Mouse (Mus musculus) CH12.LX (cell line): ENCODE results near the gene 9930022D16Rik. TPM values are rescaled to one million over a fixed set of nuclear protein-coding genes. Genes with fewer than 3 reads are reported as not detected.
A peak's percentile ranks its signal among the peaks of the same experiment; 100 is the strongest.

Source experiments
- DNase-seq: peaks from one replicate; pipeline ENCODE4 v3.0.0-alpha.2; 2013; ENCODE audit errors: extremely low read depth
- H3K27ac ChIP-seq: 2 replicates; pipeline ENCODE4 v1.5.1; 2012; ENCODE audit warnings: low read depth, mild to moderate bottlenecking, control low read depth, moderate library complexity; ENCODE audit not compliant: insufficient read depth
- H3K27me3 ChIP-seq: replicated peaks from 2 replicates; pipeline ENCODE3; 2012; ENCODE audit warnings: inconsistent platforms
- H3K36me3 ChIP-seq, 2 experiments: replicated peaks in 1 of 2; 2 replicates each; pipeline versions ENCODE3 to v1.6.1; 2012; ENCODE audit warnings: inconsistent platforms in 1 of 2, low read length in 1 of 2, mild to moderate bottlenecking in 1 of 2, mixed read lengths in 1 of 2, moderate library complexity in 1 of 2; ENCODE audit not compliant: control insufficient read depth in 1 of 2, insufficient read depth in 1 of 2
- H3K4me1 ChIP-seq, 2 experiments: 2 replicates each; pipeline ENCODE4 v1.6.1; 2012; ENCODE audit warnings: inconsistent platforms in 1 of 2, moderate library complexity in 1 of 2; ENCODE audit not compliant: insufficient read depth in 2 of 2, control insufficient read depth in 1 of 2
- H3K4me2 ChIP-seq: 2 replicates; pipeline ENCODE4 v1.6.1; 2012; ENCODE audit warnings: low read depth, mild to moderate bottlenecking, control low read depth; ENCODE audit not compliant: poor library complexity, insufficient read depth, severe bottlenecking
- H3K4me3 ChIP-seq, 3 experiments: fragments of 150-350 bp in 1 of 3; sonication (generic) in 1 of 3; replicated peaks in 1 of 3; 2 replicates each; pipeline versions ENCODE3 to v1.5.1; 2011 to 2012; ENCODE audit warnings: low read depth in 2 of 3, low read length in 2 of 3, mild to moderate bottlenecking in 2 of 3, moderate library complexity in 2 of 3, control low read depth in 1 of 3, improper control_type of control experiment in 1 of 3, inconsistent platforms in 1 of 3, mixed read lengths in 1 of 3; ENCODE audit not compliant: poor library complexity in 1 of 3
- H3K79me2 ChIP-seq: replicated peaks from 2 replicates; pipeline ENCODE4 v1.6.1; 2012; ENCODE audit warnings: mild to moderate bottlenecking, moderate library complexity; ENCODE audit not compliant: control insufficient read depth, poor library complexity, insufficient read depth, severe bottlenecking; ENCODE audit errors: extremely low read depth
- H3K9ac ChIP-seq: 2 replicates; pipeline ENCODE4 v1.6.1; 2012; ENCODE audit warnings: low read depth, mild to moderate bottlenecking, control low read depth, moderate library complexity; ENCODE audit not compliant: insufficient read depth
- H3K9me3 ChIP-seq: replicated peaks from 2 replicates; pipeline ENCODE3; 2012; ENCODE audit warnings: low read length, inconsistent platforms, mixed read lengths
- CTCF ChIP-seq, 2 experiments: IDR thresholded peaks in 1 of 2; conservative IDR thresholded peaks in 1 of 2; 2 replicates each; pipeline ENCODE4 v1.5.1; 2011 to 2012; ENCODE audit warnings: low read depth in 2 of 2, low read length in 2 of 2, improper control_type of control experiment in 1 of 2, inconsistent platforms in 1 of 2, mild to moderate bottlenecking in 1 of 2, moderate library complexity in 1 of 2
- E2F4 ChIP-seq: IDR thresholded peaks from 2 replicates; pipeline ENCODE4 v1.6.1; 2011; ENCODE audit warnings: low read depth, low read length, improper control_type of control experiment; ENCODE audit not compliant: insufficient replicate concordance
- EP300 ChIP-seq: IDR thresholded peaks from 2 replicates; pipeline ENCODE4 v1.6.1; 2011; ENCODE audit warnings: low read length, improper control_type of control experiment
- GABPA ChIP-seq: IDR thresholded peaks from 2 replicates; pipeline ENCODE4 v1.6.1; 2012; ENCODE audit warnings: low read depth, low read length, improper control_type of control experiment, inconsistent platforms; ENCODE audit not compliant: insufficient replicate concordance
- IRF4 ChIP-seq: IDR thresholded peaks from 2 replicates; pipeline ENCODE4 v1.6.1; 2014; ENCODE audit warnings: low read depth, mild to moderate bottlenecking, inconsistent platforms, low read length, improper control_type of control experiment
- KAT2A ChIP-seq: IDR thresholded peaks from 2 replicates; pipeline ENCODE4 v1.6.1; 2012; ENCODE audit warnings: low read length, improper control_type of control experiment, inconsistent platforms; ENCODE audit not compliant: insufficient replicate concordance
- MAFK ChIP-seq: IDR thresholded peaks from 2 replicates; pipeline ENCODE4 v1.6.1; 2011; ENCODE audit warnings: low read length, improper control_type of control experiment; ENCODE audit not compliant: insufficient replicate concordance
- MAX ChIP-seq: IDR thresholded peaks from 2 replicates; pipeline ENCODE4 v1.6.1; 2011; ENCODE audit warnings: low read length, improper control_type of control experiment
- NELFE ChIP-seq: IDR thresholded peaks from 2 replicates; pipeline ENCODE4 v1.6.1; 2011; ENCODE audit warnings: low read depth, low read length, improper control_type of control experiment
- PAX5 ChIP-seq: IDR thresholded peaks from 2 replicates; pipeline ENCODE4 v1.6.1; 2012; ENCODE audit warnings: low read length, inconsistent platforms, mixed read lengths
- POLR2A ChIP-seq: IDR thresholded peaks from 2 replicates; pipeline ENCODE4 v1.6.1; 2011; ENCODE audit warnings: low read depth, mild to moderate bottlenecking, improper control_type of control experiment, low read length
- RAD21 ChIP-seq: IDR thresholded peaks from 2 replicates; pipeline ENCODE4 v1.6.1; 2011; ENCODE audit warnings: low read depth, mild to moderate bottlenecking, low read length, improper control_type of control experiment, moderate library complexity
- RCOR1 ChIP-seq: conservative IDR thresholded peaks from 2 replicates; pipeline ENCODE4 v1.6.1; 2012; ENCODE audit warnings: low read depth, mild to moderate bottlenecking, inconsistent platforms, low read length, improper control_type of control experiment
- SIN3A ChIP-seq: IDR thresholded peaks from 2 replicates; pipeline ENCODE4 v1.6.1; 2012; ENCODE audit warnings: low read length, improper control_type of control experiment, inconsistent platforms
- SMC3 ChIP-seq: IDR thresholded peaks from 2 replicates; pipeline ENCODE4 v1.6.1; 2011; ENCODE audit warnings: low read depth, low read length, improper control_type of control experiment
- TBP ChIP-seq: conservative IDR thresholded peaks from 2 replicates; pipeline ENCODE4 v1.6.1; 2011; ENCODE audit warnings: low read depth, low read length, improper control_type of control experiment
- TCF12 ChIP-seq: IDR thresholded peaks from 2 replicates; pipeline ENCODE4 v1.6.1; 2014; ENCODE audit warnings: low read depth, mild to moderate bottlenecking, inconsistent platforms, low read length, improper control_type of control experiment
- UBTF ChIP-seq: IDR thresholded peaks from 2 replicates; pipeline ENCODE4 v1.6.1; 2012; ENCODE audit warnings: low read depth, mild to moderate bottlenecking, inconsistent platforms, low read length, improper control_type of control experiment, moderate library complexity
- USF2 ChIP-seq: conservative IDR thresholded peaks from 2 replicates; pipeline ENCODE4 v1.6.1; 2011; ENCODE audit warnings: low read depth, low read length, improper control_type of control experiment
- ZC3H11A ChIP-seq: IDR thresholded peaks from 2 replicates; pipeline ENCODE4 v1.6.1; 2012; ENCODE audit warnings: low read depth, mild to moderate bottlenecking, inconsistent platforms, low read length, improper control_type of control experiment
- ZKSCAN1 ChIP-seq: IDR thresholded peaks from 2 replicates; pipeline ENCODE4 v1.6.1; 2012; ENCODE audit warnings: low read depth, inconsistent platforms, low read length, improper control_type of control experiment, borderline replicate concordance
- ZMIZ1 ChIP-seq: IDR thresholded peaks from 2 replicates; pipeline ENCODE4 v1.6.1; 2012; ENCODE audit warnings: low read depth, mild to moderate bottlenecking, inconsistent platforms, low read length, improper control_type of control experiment
- dilution Hi-C: fragments of 300-500 bp; cut with MboI; formaldehyde crosslinking; loops from 2 replicates; pipeline ENCODE4 v1.14.3; 2020; ENCODE audit warnings: low sequenced_read_pairs; ENCODE audit not compliant: extremely low pct_unique_long_range_greater_than_20kb, extremely low pct_ligation_motif_present
- in situ Hi-C: fragments of 300-500 bp; cut with MboI; formaldehyde crosslinking; loops from 3 replicates; pipeline ENCODE4 v1.14.3; 2019; ENCODE audit warnings: low sequenced_read_pairs, low pct_ligation_motif_present, low pct_unique_long_range_greater_than_20kb, mixed read lengths
- polyA plus RNA-seq: library from polyadenylated mRNA; unstranded; fragments of >175 nt; gene quantifications from 2 replicates; pipeline ENCODE4 v1.2.1, GENCODE M21; 2012; ENCODE audit warnings: low read depth; ENCODE audit not compliant: insufficient read length
- total RNA-seq, 2 experiments: library from RNA; depleted of rRNA; stranded (reverse); fragments of 300-350 nt in 1 of 2; fragments of >200 nt in 1 of 2; gene quantifications; 2 replicates each; pipeline ENCODE4 v1.2.3; 2012 to 2014

Gene 9930022D16Rik
- total and polyA plus RNA-seq, 3 experiments, result 0.08 TPM; not detected in 1

DNA sequence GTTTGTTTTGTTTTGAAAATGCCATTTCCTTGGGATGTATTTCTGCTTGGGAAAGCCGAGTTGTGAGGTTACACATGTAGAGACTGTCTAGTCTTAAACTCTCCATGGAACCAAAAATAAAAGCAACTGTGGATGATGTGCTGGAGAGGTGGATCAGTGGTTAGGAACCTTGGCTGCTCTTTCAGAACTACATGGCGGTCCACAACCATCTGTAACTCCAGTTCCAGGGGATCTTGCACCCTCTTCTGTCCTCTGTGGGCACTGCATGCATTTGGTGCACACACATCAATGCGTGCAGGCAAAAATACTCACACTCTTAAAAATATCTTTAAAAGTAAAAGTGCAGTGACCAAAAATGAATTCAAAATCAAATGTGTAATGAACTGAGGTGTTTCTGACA lies 27.4 kb downstream of the 9930022D16Rik start (continued):
- TF ChIP-seq CTCF (conservative IDR thresholded peaks at IDR 0.05 in 1 of 2, IDR thresholded peaks at IDR 0.05 in 1 of 2; ENCODE audit: low read depth in 2 of 2, low read length in 2 of 2) (peak; percentile 79 to 97), PAX5 (no peak), ZMIZ1 (no peak), SIN3A (peak; percentile 65), KAT2A (no peak)

DNA sequence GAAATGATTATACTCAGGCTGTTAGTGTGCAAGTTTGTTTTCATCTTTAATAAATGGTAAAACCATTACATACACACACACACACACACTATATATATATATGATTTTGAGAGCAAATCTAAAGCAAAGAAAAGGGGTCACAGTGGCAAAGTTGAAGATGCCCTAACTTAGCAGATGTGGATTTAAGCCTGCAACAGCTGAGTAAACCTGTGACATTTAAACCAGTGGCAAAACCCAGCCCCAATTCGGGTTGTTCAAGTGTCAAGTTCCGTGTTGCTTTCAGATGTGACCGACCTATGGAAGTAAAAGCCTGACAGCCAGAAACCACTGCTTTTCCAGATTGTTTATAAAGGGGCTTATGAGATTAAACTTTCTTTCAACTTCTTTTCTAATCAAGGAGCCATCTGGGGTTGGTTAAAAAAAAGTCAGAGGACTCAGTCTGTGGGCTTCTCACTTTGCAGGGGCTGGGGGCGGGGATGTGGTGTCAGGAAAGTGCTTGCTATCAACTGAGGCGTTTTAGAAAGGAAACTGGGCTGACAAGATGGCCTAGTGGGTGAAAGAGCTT lies 28.5 kb downstream of the 9930022D16Rik start:
- no peak overlapping the region for H3K4me2 ChIP-seq
- DNase-seq, result no peak
- no peaks in the 10 kb centered on the region for H3K79me2 ChIP-seq
- dilution Hi-C loops, result no loop called here
- H3K27ac ChIP-seq, result no peak overlapping the region
- H3K4me3 ChIP-seq, result no peak overlapping the region
- H3K4me1 ChIP-seq, result peaks cover 6 to 26% of the 10 kb centered on the region in 2 experiments
- no peak overlapping the region for H3K9ac ChIP-seq
- TF ChIP-seq GABPA, result no peak
- no peak for TF ChIP-seq ZC3H11A
- no peak for TF ChIP-seq ZKSCAN1
- TF ChIP-seq TCF12, result no peak
- TF ChIP-seq RCOR1, result no peak
- no peak for TF ChIP-seq TBP
- TF ChIP-seq E2F4, result no peak
- TF ChIP-seq RAD21, result no peak
- TF ChIP-seq NELFE, result no peak
- no peak for TF ChIP-seq UBTF
- TF ChIP-seq IRF4, result no peak
- no peak for TF ChIP-seq MAFK
- TF ChIP-seq USF2, result no peak
- TF ChIP-seq EP300, result no peak
- TF ChIP-seq SIN3A, result no peak
- TF ChIP-seq POLR2A, result no peak
- no peak for TF ChIP-seq SMC3
- TF ChIP-seq MAX, result no peak
- TF ChIP-seq CTCF (conservative IDR thresholded peaks at IDR 0.05 in 1 of 2, IDR thresholded peaks at IDR 0.05 in 1 of 2; ENCODE audit: low read depth in 2 of 2, low read length in 2 of 2), result no peak
- no peaks in the 10 kb centered on the region for H3K27me3 ChIP-seq
- H3K9me3 ChIP-seq, result no peaks in the 10 kb centered on the region
- peaks cover 2 to 10% of the 10 kb centered on the region in 2 experiments for H3K36me3 ChIP-seq
- in situ Hi-C loops, result loop anchor here (5.0 to 10.0 kb wide), 2 partner anchors 195 to 413 kb away; no protein-coding TSS in a partner anchor
